Mouse (Mus musculus) cortical plate, adult 2 months (tissue): ENCODE data around the gene Rpa1.

ENCODE experiments used
- CTCF ChIP-seq: fragments of 200-500 bp; IDR thresholded peaks from 2 replicates; pipeline ENCODE4 v1.5.1; 2011; ENCODE audit warnings: mild to moderate bottlenecking, control low read depth, low read length; ENCODE audit not compliant: insufficient read depth; ENCODE audit errors: extremely low read depth
- POLR2A ChIP-seq: fragments of 200-500 bp; IDR thresholded peaks from 2 replicates; pipeline ENCODE4 v1.6.1; 2011; ENCODE audit warnings: mild to moderate bottlenecking, low read length, control low read depth; ENCODE audit not compliant: insufficient read depth; ENCODE audit errors: extremely low read depth

GRCm38 (mm10) chr11:75265545-75265944 is 82.6 kb downstream of the Rpa1 start:
- no peak for TF ChIP-seq CTCF
- TF ChIP-seq POLR2A, result no peak
